Mouse (Mus musculus) kidney, postnatal 4 days (tissue): ENCODE measurements around the gene Zfp865.
A peak's percentile ranks its signal among the peaks of the same experiment; 100 is the strongest.

Experiments used
- DNase-seq, 2 experiments: peaks; one replicate each; pipeline ENCODE4 v3.0.0; 2021; ENCODE audit warnings: mixed read lengths in 2 of 2

Zfp865 gene

GRCm38 (mm10) chr7:5080815-5081214 is 60.6 kb downstream of the Zfp865 start:
- peak in 1 of 2 experiments; percentile 19 for DNase-seq

GRCm38 (mm10) chr7:5081241-5081640 is 61.1 kb downstream of the Zfp865 start:
- DNase-seq: no peak

GRCm38 (mm10) chr7:5081939-5082338 is 61.8 kb downstream of the Zfp865 start:
- no peak for DNase-seq

GRCm38 (mm10) chr7:5083325-5084105 is 63.3 kb downstream of the Zfp865 start:
- DNase-seq: no peak

GRCm38 (mm10) chr7:5085512-5085911 is 65.3 kb downstream of the Zfp865 start:
- no peak for DNase-seq
